Mouse (Mus musculus) intestine, embryonic 15.5 days (tissue): ENCODE measurements at regions not wholly inside any gene's neighbourhood (a gene's known extent, or its start where the extent isn't known, plus 50 kb on each side); places are given as distances from the start of the nearest gene placed in this dataset.

ENCODE experiments used
- ATAC-seq: fragments of 200-750 bp; cut with Nextera tagmentation; 2 replicates; pipeline ENCODE4 v1.8.0; 2017; ENCODE audit warnings: moderate TSS enrichment, moderate library complexity
- H3K27ac ChIP-seq: fragments of 300-500 bp; sonication (generic); 2 replicates; pipeline ENCODE4 v1.5.1; 2015; ENCODE audit warnings: mild to moderate bottlenecking, inconsistent platforms
- H3K27me3 ChIP-seq: fragments of 300-500 bp; sonication (generic); replicated peaks from 2 replicates; pipeline ENCODE4 v1.6.1; 2015; ENCODE audit warnings: inconsistent platforms
- H3K36me3 ChIP-seq: fragments of 300-500 bp; sonication (generic); 2 replicates; pipeline ENCODE4 v1.6.1; 2015; ENCODE audit warnings: inconsistent platforms
- H3K4me1 ChIP-seq: fragments of 300-500 bp; sonication (generic); replicated peaks from 2 replicates; pipeline ENCODE4 v1.6.1; 2015; ENCODE audit warnings: inconsistent platforms
- H3K4me2 ChIP-seq: fragments of 300-500 bp; sonication (generic); replicated peaks from 2 replicates; pipeline ENCODE4 v1.6.1; 2015; ENCODE audit warnings: mild to moderate bottlenecking, inconsistent platforms
- H3K4me3 ChIP-seq: fragments of 300-500 bp; sonication (generic); replicated peaks from 2 replicates; pipeline ENCODE4 v1.5.1; 2015; ENCODE audit warnings: inconsistent platforms
- H3K9ac ChIP-seq: fragments of 300-500 bp; sonication (generic); 2 replicates; pipeline ENCODE4 v1.6.1; 2015; ENCODE audit warnings: inconsistent platforms
- H3K9me3 ChIP-seq: fragments of 300-500 bp; sonication (generic); 2 replicates; pipeline ENCODE4 v1.6.1; 2016; ENCODE audit warnings: inconsistent platforms
- WGBS: fragments of 180-500 bp; shearing (Covaris S2); methylation state at CpG from one replicate; pipeline ENCODE4 v1.1.7; 2015; 5-methylcytosine and 5-hydroxymethylcytosine counted together

DNA sequence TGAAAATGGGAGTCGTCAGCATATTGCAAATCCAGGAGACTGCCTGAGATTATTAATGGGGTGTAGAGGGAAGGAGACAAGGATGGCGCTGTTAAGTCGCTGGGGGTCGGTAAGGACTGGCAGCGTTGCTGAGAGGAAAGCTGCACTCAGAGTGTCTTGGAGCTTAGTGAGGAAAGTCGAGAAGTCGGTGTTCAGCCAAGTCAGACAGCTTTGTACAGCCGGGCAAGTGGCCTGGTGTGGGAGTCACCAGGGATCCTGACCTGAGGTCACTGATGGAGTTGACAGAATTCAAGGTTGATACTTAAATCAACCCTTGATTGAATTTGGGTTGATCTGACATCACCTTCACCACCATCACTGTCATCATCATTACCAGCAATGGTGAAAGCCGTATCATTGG lies 175.3 kb downstream of the Slc30a10 start:
- H3K4me3 ChIP-seq: no peak overlapping the region
- no peak overlapping the region for H3K9ac ChIP-seq
- WGBS: 86% methylated on average over 9 of the region's 9 CpGs
- no peak overlapping the region for H3K27ac ChIP-seq
- no peaks in the 10 kb centered on the region for H3K27me3 ChIP-seq
- ATAC-seq: no peak
- H3K4me2 ChIP-seq: no peak overlapping the region
- no peaks in the 10 kb centered on the region for H3K4me1 ChIP-seq
- H3K9me3 ChIP-seq: no peaks in the 10 kb centered on the region
- no peaks in the 10 kb centered on the region for H3K36me3 ChIP-seq

DNA sequence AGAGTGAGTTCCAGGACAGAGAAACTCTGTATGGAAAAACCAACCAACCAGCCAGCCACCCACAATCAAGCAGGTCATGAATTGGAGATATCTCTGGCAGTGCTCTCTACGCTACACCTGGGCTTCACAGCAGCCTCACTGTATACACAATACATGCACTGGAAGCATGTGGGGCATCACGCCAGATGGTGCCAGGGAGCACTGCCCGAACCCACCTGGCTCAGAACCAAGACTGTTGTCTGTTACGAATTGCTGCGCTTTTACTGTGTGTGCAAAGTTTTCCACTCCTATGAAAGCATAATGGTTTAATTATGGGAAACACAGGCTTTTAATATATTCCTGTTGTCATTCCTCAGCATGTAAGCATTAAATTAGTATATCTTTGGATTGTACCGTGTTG lies 184.0 kb downstream of the Slc30a10 start:
- 86% methylated on average over 6 of the region's 6 CpGs for WGBS
- Histone ChIP-seq H3K4me3 (no peak overlapping the region), H3K9ac (no peak overlapping the region), H3K4me2 (no peak overlapping the region), H3K9me3 (no peaks in the 10 kb centered on the region), H3K4me1 (no peaks in the 10 kb centered on the region), H3K36me3 (no peaks in the 10 kb centered on the region), H3K27me3 (no peaks in the 10 kb centered on the region), H3K27ac (no peak overlapping the region)
- ATAC-seq: no peak

DNA sequence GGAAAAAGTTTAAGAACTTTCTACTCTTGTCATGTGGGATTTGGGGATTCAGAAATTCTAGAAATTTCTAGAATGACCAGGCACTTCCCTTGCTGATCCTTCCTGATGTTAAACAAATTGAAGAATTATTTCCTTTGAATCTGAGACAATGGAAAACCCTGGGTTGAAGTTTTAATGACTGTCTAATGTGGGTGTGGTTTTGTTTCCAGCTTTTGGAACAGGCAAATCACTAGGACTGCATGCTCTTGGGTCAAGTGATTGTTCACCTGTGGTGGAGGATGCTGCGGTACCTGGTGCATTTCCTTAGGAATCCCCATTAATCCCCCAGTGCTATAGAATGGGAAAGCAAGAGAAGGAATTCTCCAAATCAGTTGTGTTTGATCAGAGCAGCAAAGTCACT lies 184.8 kb downstream of the Slc30a10 start:
- H3K9me3 ChIP-seq: no peaks in the 10 kb centered on the region
- 87% methylated on average over 1 of the region's 1 CpGs for WGBS
- ATAC-seq: no peak

DNA sequence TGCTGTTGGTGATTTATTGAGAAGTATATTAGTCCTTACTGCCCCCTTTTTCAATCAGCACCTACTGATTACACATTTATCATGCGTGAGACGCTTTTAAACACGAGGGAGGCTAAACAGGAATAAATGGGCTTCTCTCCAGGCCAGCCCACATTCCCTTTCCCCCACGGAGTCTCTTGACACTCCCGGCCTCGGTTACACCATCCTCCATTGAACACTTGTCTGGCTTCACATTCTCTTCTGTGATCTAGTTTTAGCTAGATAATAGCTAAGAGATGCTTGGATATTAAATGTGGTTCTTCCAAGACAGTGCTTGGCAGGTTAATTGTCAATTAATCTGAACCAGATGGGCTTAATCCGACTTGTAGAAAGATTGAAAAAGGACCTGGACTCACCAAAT lies 189.4 kb downstream of the Slc30a10 start:
- Histone ChIP-seq H3K36me3 (no peaks in the 10 kb centered on the region), H3K27me3 (no peaks in the 10 kb centered on the region), H3K9me3 (no peaks in the 10 kb centered on the region), H3K9ac (no peak overlapping the region), H3K4me1 (no peaks in the 10 kb centered on the region), H3K27ac (no peak overlapping the region), H3K4me3 (no peak overlapping the region), H3K4me2 (no peak overlapping the region)
- ATAC-seq: no peak
- 55% methylated on average over 7 of the region's 7 CpGs for WGBS

More for the DNA sequence above, 184.8 kb downstream of the Slc30a10 start:
- Histone ChIP-seq H3K4me2 (no peak overlapping the region), H3K4me1 (no peaks in the 10 kb centered on the region), H3K36me3 (no peaks in the 10 kb centered on the region), H3K27ac (no peak overlapping the region), H3K9ac (no peak overlapping the region), H3K27me3 (no peaks in the 10 kb centered on the region), H3K4me3 (no peak overlapping the region)

DNA sequence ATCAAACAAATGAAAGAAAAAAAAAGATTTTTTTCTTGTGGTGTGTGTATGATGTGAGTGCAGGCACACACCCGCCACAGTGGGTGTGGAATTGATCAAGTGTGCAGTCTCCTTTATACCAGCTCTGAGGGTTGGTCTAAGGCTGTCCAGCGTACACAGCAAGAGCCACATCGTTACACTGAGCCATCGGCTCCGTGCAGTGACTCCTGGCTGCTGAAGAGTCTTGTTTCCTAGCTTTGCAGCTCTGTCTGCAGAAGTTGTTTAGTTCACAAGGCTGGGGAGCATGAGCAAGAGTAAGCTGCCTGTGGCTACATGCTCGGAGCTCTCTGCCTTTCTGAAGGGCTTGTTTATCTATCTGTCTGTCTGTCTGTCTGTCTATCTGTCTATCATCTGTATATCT lies 193.5 kb downstream of the Slc30a10 start:
- Histone ChIP-seq H3K36me3 (no peaks in the 10 kb centered on the region), H3K4me1 (no peaks in the 10 kb centered on the region), H3K4me3 (no peak overlapping the region), H3K9ac (no peak overlapping the region), H3K27ac (no peak overlapping the region), H3K9me3 (no peaks in the 10 kb centered on the region), H3K27me3 (no peaks in the 10 kb centered on the region), H3K4me2 (no peak overlapping the region)
- ATAC-seq: no peak
- WGBS: 81% methylated on average over 6 of the region's 6 CpGs

DNA sequence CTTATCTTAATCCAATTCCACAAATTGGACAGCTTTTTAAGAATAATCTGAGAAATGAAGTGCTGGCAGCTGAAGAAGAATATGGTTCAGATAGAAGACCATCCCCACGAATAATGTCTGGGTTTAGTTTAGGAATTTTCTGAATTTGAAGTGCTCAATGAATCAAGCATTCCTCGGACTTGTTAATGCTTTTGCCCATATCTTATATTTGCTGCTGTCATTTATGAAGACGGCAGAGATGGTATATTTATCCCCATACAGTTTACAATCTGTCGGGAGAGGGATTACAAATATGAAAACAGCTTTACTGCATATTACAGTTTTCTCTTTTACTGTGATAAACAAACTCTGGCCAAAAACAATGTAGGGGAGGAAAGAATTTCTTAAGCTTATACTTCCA lies 194.3 kb downstream of the Slc30a10 start:
- no peak overlapping the region for H3K4me2 ChIP-seq
- no peak overlapping the region for H3K9ac ChIP-seq
- no peaks in the 10 kb centered on the region for H3K9me3 ChIP-seq
- H3K4me3 ChIP-seq: no peak overlapping the region
- no peaks in the 10 kb centered on the region for H3K4me1 ChIP-seq
- H3K27me3 ChIP-seq: no peaks in the 10 kb centered on the region
- H3K27ac ChIP-seq: no peak overlapping the region
- no peaks in the 10 kb centered on the region for H3K36me3 ChIP-seq
- ATAC-seq: no peak
- 67% methylated on average over 4 of the region's 4 CpGs for WGBS

DNA sequence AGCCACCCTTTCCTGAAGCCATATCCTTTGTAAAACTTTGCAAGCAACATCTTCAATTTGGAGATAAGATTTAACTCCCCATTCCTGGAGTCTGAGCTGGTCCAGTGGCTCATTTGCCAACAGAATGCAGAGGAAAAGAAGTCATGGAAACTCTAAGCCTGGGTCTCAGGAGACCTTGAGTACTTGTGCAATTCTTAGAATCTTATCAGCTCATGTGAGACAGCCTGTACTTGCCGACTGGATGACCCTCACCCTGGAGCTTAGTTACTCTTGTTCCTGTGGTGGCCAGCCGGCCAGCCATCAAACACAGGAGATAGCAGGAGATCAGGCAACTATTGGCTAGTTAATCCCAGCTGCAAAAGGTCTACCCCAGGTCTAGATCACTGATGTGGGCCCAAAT lies 196.3 kb downstream of the Slc30a10 start:
- no peak overlapping the region for H3K4me3 ChIP-seq
- no peak overlapping the region for H3K9ac ChIP-seq
- no peak overlapping the region for H3K27ac ChIP-seq
- no peak for ATAC-seq
- no peaks in the 10 kb centered on the region for H3K9me3 ChIP-seq
- H3K4me1 ChIP-seq: no peaks in the 10 kb centered on the region
- WGBS: 60% methylated on average over 2 of the region's 2 CpGs
- no peaks in the 10 kb centered on the region for H3K27me3 ChIP-seq
- H3K4me2 ChIP-seq: no peak overlapping the region
- no peaks in the 10 kb centered on the region for H3K36me3 ChIP-seq

DNA sequence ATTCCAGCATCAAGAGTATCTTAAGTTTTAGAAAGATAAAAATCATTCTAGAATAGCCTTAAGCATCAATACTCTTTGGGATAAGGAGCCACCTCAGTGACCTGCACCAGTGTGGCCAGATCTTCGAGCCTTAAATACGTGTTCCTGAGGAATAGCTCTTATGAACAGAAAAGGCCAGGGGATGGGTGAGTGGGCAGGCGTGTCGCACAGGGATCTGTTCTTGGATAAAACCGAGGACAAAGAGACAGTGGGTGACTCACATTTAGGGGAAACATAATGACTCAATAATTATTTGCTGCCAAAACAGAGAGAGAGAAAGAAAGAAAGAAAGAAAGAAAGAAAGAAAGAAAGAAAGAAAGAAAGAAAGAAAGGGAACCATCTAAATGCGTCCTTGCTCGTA lies 200.4 kb downstream of the Slc30a10 start:
- no peaks in the 10 kb centered on the region for H3K36me3 ChIP-seq
- WGBS: 86% methylated on average over 7 of the region's 7 CpGs
- no peak for ATAC-seq

DNA sequence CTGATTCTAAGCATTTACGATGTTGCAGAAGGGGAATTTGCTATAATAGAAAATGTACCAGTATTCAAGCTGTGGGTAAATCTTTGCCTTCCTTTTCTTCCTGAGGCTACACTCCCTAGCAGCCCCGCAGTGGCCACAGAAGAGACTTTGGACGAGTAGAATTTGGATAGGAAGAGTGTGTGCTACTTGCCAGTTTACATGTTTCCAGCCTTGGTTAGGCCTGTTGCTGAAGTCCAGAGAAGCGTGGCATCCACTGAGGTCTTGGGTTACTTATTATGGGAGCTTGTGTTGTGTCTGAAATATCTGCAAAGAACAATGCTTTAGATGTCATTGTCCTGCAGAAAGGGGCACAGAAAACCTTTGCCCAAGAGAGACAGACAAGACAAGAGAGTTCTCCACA lies 200.8 kb downstream of the Slc30a10 start:
- no peak overlapping the region for H3K9ac ChIP-seq
- WGBS: 83% methylated on average over 4 of the region's 4 CpGs
- no peaks in the 10 kb centered on the region for H3K27me3 ChIP-seq
- no peak overlapping the region for H3K27ac ChIP-seq
- no peaks in the 10 kb centered on the region for H3K36me3 ChIP-seq
- H3K4me1 ChIP-seq: no peaks in the 10 kb centered on the region
- H3K9me3 ChIP-seq: no peaks in the 10 kb centered on the region
- H3K4me3 ChIP-seq: no peak overlapping the region
- H3K4me2 ChIP-seq: no peak overlapping the region
- ATAC-seq: no peak

More for the DNA sequence above, 200.4 kb downstream of the Slc30a10 start:
- Histone ChIP-seq H3K4me3 (no peak overlapping the region), H3K9ac (no peak overlapping the region), H3K4me1 (no peaks in the 10 kb centered on the region), H3K9me3 (no peaks in the 10 kb centered on the region), H3K27me3 (no peaks in the 10 kb centered on the region), H3K4me2 (no peak overlapping the region), H3K27ac (no peak overlapping the region)

DNA sequence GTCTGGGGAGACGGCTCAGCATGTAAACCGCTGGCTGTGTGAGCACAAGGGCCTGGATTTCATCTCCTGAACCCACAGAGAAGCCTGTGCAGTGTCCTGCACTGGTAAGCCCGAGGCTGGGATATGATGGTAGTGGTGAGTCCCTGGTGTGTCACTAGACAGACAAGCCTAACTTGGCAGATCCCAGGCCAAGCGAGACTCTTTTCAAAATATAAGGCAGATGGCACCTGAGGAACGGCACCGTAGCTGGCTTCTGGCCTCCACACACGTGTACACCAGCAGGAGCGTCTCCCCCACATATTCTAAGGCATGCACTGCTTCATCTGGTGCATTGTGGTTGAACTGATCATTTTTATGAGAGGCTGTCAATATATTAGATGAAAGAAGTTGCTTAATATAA lies 202.6 kb downstream of the Slc30a10 start:
- Histone ChIP-seq H3K4me2 (no peak overlapping the region), H3K36me3 (no peaks in the 10 kb centered on the region), H3K27ac (no peak overlapping the region), H3K4me3 (no peak overlapping the region), H3K9ac (no peak overlapping the region), H3K27me3 (no peaks in the 10 kb centered on the region), H3K9me3 (no peaks in the 10 kb centered on the region), H3K4me1 (no peaks in the 10 kb centered on the region)
- WGBS: 72% methylated on average over 8 of the region's 8 CpGs
- no peak for ATAC-seq

DNA sequence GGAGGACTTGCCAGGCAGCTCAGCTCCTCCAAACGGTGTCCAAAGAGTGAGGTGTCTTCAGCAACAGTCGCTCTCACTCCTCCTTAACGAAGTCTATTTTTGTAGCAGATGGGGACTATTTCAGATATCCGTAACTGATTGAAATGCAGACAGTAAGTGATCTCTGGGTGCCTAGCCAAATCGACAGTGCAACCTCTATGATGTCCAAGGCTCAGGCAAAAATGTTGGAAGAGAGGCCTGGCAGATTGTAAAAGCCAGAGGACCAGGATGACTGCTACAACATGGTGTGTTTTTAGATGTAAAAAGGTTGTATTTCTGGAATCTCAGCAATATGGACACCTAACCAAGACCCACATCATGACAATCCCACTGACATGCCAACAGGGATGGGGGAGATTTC lies 204.8 kb downstream of the Slc30a10 start:
- Histone ChIP-seq H3K36me3 (no peaks in the 10 kb centered on the region), H3K9ac (no peak overlapping the region), H3K4me2 (no peak overlapping the region), H3K4me3 (no peak overlapping the region), H3K27me3 (no peaks in the 10 kb centered on the region), H3K4me1 (no peaks in the 10 kb centered on the region), H3K27ac (no peak overlapping the region), H3K9me3 (no peaks in the 10 kb centered on the region)
- 82% methylated on average over 5 of the region's 5 CpGs for WGBS
- ATAC-seq: no peak

DNA sequence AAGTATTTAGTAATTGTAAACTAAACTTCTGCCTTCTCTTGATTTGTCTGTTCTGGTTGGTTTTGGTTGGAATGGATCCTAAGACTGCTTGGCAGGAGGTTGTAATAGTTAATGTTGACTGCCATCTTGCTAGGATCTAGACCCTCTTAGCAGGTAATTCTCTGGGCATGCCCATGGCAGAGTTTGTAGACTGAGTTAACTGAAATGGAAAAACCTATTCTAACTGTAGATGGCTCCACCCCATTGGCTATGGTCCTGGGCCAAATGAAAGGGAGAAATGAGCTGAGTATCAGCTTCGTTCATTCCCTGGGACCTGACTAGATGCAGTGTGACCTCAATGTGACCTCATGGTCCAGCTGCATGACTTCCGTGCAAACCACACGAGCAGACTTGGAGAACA lies 207.7 kb downstream of the Slc30a10 start:
- 66% methylated on average over 3 of the region's 3 CpGs for WGBS
- H3K9ac ChIP-seq: no peak overlapping the region
- H3K4me2 ChIP-seq: no peak overlapping the region
- H3K27ac ChIP-seq: no peak overlapping the region
- H3K36me3 ChIP-seq: no peaks in the 10 kb centered on the region
- H3K9me3 ChIP-seq: no peaks in the 10 kb centered on the region
- no peaks in the 10 kb centered on the region for H3K4me1 ChIP-seq
- no peaks in the 10 kb centered on the region for H3K27me3 ChIP-seq
- no peak overlapping the region for H3K4me3 ChIP-seq
- ATAC-seq: no peak

DNA sequence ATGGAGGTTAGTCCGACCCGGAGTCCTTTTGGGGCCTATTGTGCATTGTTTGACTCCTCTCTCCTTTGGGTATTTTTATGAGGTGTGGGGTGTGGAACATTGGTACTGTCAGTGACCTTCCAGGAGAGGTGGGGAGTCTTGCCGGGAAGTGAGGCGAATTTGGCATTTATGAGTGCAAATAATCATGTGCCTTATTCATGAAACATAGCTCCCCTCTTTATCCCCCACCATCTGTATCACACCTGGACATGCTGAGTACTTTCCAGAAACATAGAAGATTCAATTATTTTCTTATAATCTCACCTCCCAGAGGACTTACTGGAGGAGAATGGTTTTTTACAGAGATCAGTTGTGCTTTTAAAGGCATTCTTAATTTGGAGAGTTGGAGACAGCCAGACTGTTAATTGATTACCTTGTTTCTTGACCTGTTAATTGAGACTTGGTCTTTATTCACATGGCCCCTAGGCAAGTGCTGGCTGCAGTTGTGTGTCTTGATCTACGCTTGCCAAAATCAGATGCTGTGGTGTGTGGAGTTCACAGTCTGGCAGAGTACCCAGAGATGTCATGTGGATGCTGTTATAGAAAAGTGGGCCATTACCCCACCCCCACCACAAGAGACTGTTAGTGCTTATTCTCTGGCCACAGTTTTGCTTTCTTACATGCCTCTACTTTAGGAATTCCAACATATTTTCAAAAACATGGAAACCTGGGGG lies 215.5 kb downstream of the Slc30a10 start:
- no peaks in the 10 kb centered on the region for H3K9me3 ChIP-seq
- H3K4me2 ChIP-seq: no peak overlapping the region
- H3K27ac ChIP-seq: no peak overlapping the region
- no peak for ATAC-seq
- no peaks in the 10 kb centered on the region for H3K36me3 ChIP-seq
- H3K27me3 ChIP-seq: no peaks in the 10 kb centered on the region
- WGBS: 79% methylated on average over 5 of the region's 5 CpGs
- no peak overlapping the region for H3K4me3 ChIP-seq
- H3K4me1 ChIP-seq: no peaks in the 10 kb centered on the region
- H3K9ac ChIP-seq: no peak overlapping the region
